Comparison of ENCODE assay signal across 29 mouse cellular contexts in the genomic region with DNA sequence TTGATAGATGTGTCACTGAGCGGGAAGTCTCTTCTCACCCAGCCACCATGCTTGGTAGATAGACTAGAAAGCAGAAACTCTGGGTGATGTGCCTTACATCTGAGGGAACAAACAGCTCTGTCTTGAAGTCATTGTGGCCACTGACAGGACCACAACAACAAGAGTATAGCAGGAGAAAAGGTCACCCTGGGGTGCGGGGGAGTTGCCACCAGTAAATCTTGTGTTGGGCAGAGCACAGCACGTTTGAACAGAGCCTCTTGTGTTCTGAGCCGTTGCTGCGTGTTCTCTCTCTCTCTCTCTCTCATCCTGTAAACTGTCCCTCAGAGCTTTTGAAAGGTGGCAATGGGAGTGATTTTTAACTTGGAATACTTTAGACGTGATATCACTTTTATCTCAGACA. TPM values are rescaled to one million over a fixed set of nuclear protein-coding genes. Genes with fewer than 3 reads are reported as not detected.
DNase-seq lines count a peak whose midpoint lies in the region; ATAC-seq and TF ChIP-seq lines count a peak whose summit lies in the region.
"Had no signal": no experiment of that assay in that cellular context is flagged by ENCODE, and none has a peak within 500 bp of the region (broad histone marks: within the 10 kb centered on the region; RNA-seq: fewer than 3 reads in every experiment).

No protein-coding gene starts in this region.

- no peak for ATAC-seq in heart, embryonic 16.5 days (replicated peaks; ENCODE audit: extremely low read depth, insufficient read depth, low FRiP score)
- ATAC-seq in intestine, postnatal 0 days = no peak
- ATAC-seq: forebrain, embryonic 16.5 days had no signal

- peak; percentile 21 for DNase-seq in embryo, embryonic 10.5 days (ENCODE audit: low spot score)
- no peak for DNase-seq in embryo, embryonic 9.5 days (ENCODE audit: extremely low spot score)
- no peak for DNase-seq in heart, adult 18-20 months
- DNase-seq in ovary, postnatal 36 days (ENCODE audit: low spot score) = peak; percentile 11
- no peak for DNase-seq in ovary, adult 18-20 months (ENCODE audit: low spot score)
- DNase-seq in left cerebral cortex, postnatal 25 days (ENCODE audit: low spot score in 2 of 2) = no peak
- DNase-seq: adrenal gland, postnatal 25 days; cerebellum, adult 9-10 months; gastrocnemius, postnatal 10 days; kidney, adult 18-20 months; kidney, postnatal 10 days; lung, postnatal 4 days; midbrain, embryonic 14.5 days; right cerebral cortex, adult 18-20 months; right cerebral cortex, postnatal 4 days had no signal

- 33% methylated on average over 6 of the region's 6 CpGs for WGBS in heart, embryonic 16.5 days
- WGBS in intestine, postnatal 0 days = 70% methylated on average over 6 of the region's 6 CpGs

- H3K36me3 ChIP-seq in heart, embryonic 16.5 days (ENCODE audit: control insufficient read depth, insufficient read depth) = peaks cover 4% of the 10 kb centered on the region; the same call in 1 of the 2 replicates
- no peaks in the 10 kb centered on the region for H3K36me3 ChIP-seq in intestine, postnatal 0 days (ENCODE audit: control insufficient read depth, insufficient read depth)
- H3K36me3 ChIP-seq: embryonic facial prominence, embryonic 10.5 days; hindbrain, embryonic 12.5 days; stomach, embryonic 15.5 days had no signal

- no peak for TF ChIP-seq CTCF in intestine, postnatal 0 days (IDR thresholded peaks at IDR 0.05; ENCODE audit: low read depth)

- H3K27me3 ChIP-seq in heart, embryonic 16.5 days (ENCODE audit: control insufficient read depth, insufficient read depth, low read length) = no peaks in the 10 kb centered on the region
- H3K27me3 ChIP-seq in intestine, postnatal 0 days (replicated peaks; ENCODE audit: control insufficient read depth, insufficient read depth, low read length) = no peaks in the 10 kb centered on the region
- H3K27me3 ChIP-seq: hindbrain, embryonic 12.5 days; stomach, embryonic 15.5 days had no signal

- H3K4me2 ChIP-seq in heart, embryonic 16.5 days (ENCODE audit: low read depth, low read length) = no peak overlapping the region
- no peak overlapping the region for H3K4me2 ChIP-seq in intestine, postnatal 0 days (replicated peaks; ENCODE audit: low read depth)
- H3K4me2 ChIP-seq: hindbrain, embryonic 12.5 days; stomach, embryonic 15.5 days had no signal

- H3K9ac ChIP-seq in heart, embryonic 16.5 days (ENCODE audit: low read length) = no peak overlapping the region
- no peak overlapping the region for H3K9ac ChIP-seq in intestine, postnatal 0 days (ENCODE audit: low read depth, low read length)
- H3K9ac ChIP-seq: hindbrain, embryonic 12.5 days; stomach, embryonic 15.5 days had no signal

- peaks cover 2% of the 10 kb centered on the region; the same call in 1 of the 2 replicates for H3K9me3 ChIP-seq in heart, embryonic 16.5 days (replicated peaks; ENCODE audit: control insufficient read depth, low read length)
- no peaks in the 10 kb centered on the region for H3K9me3 ChIP-seq in intestine, postnatal 0 days (ENCODE audit: control insufficient read depth)
- H3K9me3 ChIP-seq: embryonic facial prominence, embryonic 10.5 days; hindbrain, embryonic 12.5 days; stomach, embryonic 15.5 days had no signal

- no peak overlapping the region for H3K4me3 ChIP-seq in heart, embryonic 16.5 days (ENCODE audit: low read length)
- no peak overlapping the region for H3K4me3 ChIP-seq in intestine, postnatal 0 days (ENCODE audit: low read depth, low read length)
- H3K4me3 ChIP-seq: embryonic facial prominence, embryonic 10.5 days; hindbrain, embryonic 12.5 days; layer of hippocampus, adult 2 months; stomach, embryonic 15.5 days had no signal

- intact Hi-C loops in left cerebral cortex, postnatal 25 days (cut with DNase I) = no loop called here

- H3K27ac ChIP-seq in heart, embryonic 16.5 days (ENCODE audit: low read length) = peak overlapping the region; percentile 40
- no peak overlapping the region for H3K27ac ChIP-seq in intestine, postnatal 0 days (ENCODE audit: low read depth, low read length)
- H3K27ac ChIP-seq: embryonic facial prominence, embryonic 10.5 days; hindbrain, embryonic 12.5 days; layer of hippocampus, adult 2 months; stomach, embryonic 15.5 days had no signal

- peaks cover 34% of the 10 kb centered on the region for H3K4me1 ChIP-seq in heart, embryonic 16.5 days (ENCODE audit: control insufficient read depth, insufficient read depth, low read length)
- no peaks in the 10 kb centered on the region for H3K4me1 ChIP-seq in intestine, postnatal 0 days (replicated peaks; ENCODE audit: control insufficient read depth, insufficient read depth, low read length)
- H3K4me1 ChIP-seq: embryonic facial prominence, embryonic 10.5 days; hindbrain, embryonic 12.5 days; stomach, embryonic 15.5 days had no signal

RNA-seq across cellular contexts. Expression of a gene that starts 42.6 kb away (rescaled TPM):
- polyA plus RNA-seq in heart, embryonic 16.5 days (2015; fragmentation: Nextera tagmentation; extraction: Ambion mirVana) = 27.6 and 29.1 TPM in 2 replicates
- total RNA-seq in heart, adult 18-20 months (2021) = 10 to 100 TPM; 50.1 to 53.2 TPM
- total RNA-seq in left cerebral cortex, postnatal 25 days (2021) = 1 to 10 TPM; 2.1 to 2.2 TPM
- polyA plus RNA-seq in intestine, postnatal 0 days (2015; fragmentation: Nextera tagmentation; extraction: Ambion mirVana) = 0.33 and 0.55 TPM in 2 replicates
- total RNA-seq: megakaryocyte-erythroid progenitor cell, adult 5-6 weeks had no signal
- polyA plus RNA-seq: liver, adult 2 months had no signal

RNA-seq across cellular contexts. Expression of a gene that starts 50.9 kb away (rescaled TPM):
- not detected in 2 replicates for polyA plus RNA-seq in heart, embryonic 16.5 days (2015; fragmentation: Nextera tagmentation; extraction: Ambion mirVana)
- not detected for total RNA-seq in heart, adult 18-20 months (2021)
- total RNA-seq in left cerebral cortex, postnatal 25 days (2021) = not detected
- polyA plus RNA-seq in intestine, postnatal 0 days (2015; fragmentation: Nextera tagmentation; extraction: Ambion mirVana) = not detected in 2 replicates
- total RNA-seq: adrenal gland, postnatal 25 days; gastrocnemius, postnatal 10 days; layer of hippocampus, adult 2 months; layer of hippocampus, postnatal 25 days; liver, adult 2 months; megakaryocyte-erythroid progenitor cell, adult 5-6 weeks had no signal
- polyA plus RNA-seq: embryonic facial prominence, embryonic 10.5 days; forebrain, embryonic 16.5 days; hindbrain, embryonic 12.5 days; limb, embryonic 11.5 days; liver, adult 2 months; liver, embryonic 16.5 days; lung, embryonic 16.5 days; midbrain, embryonic 14.5 days; stomach, embryonic 15.5 days; urinary bladder, adult 2 months had no signal

Comparison
In these comparisons a context has a peak if more than half of its experiments do, and no peak if none do; other contexts are left out.
1. DNase-seq: peak in embryo, embryonic 10.5 days (single experiment) and ovary, postnatal 36 days (single experiment); none in embryo, embryonic 9.5 days (single experiment), heart, adult 18-20 months (0 of 2), ovary, adult 18-20 months (single experiment) and left cerebral cortex, postnatal 25 days (0 of 2).
2. RNA of a gene that starts 42.6 kb away (total RNA-seq): 50.1 to 53.2 TPM in heart, adult 18-20 months; 2.1 to 2.2 TPM in left cerebral cortex, postnatal 25 days; every median in the first group is over 10 times any median in the second.